In genomic region chr11:106752103-106752502, GRCm38 (mm10) we compare ENCODE assay signal across 11 mouse cellular contexts. TPM values are rescaled to one million over a fixed set of nuclear protein-coding genes. Genes with fewer than 3 reads are reported as not detected.
DNase-seq lines count a peak whose midpoint lies in the region; ATAC-seq and TF ChIP-seq lines count a peak whose summit lies in the region.
"Had no signal": no experiment of that assay in that cellular context is flagged by ENCODE, and none has a peak within 500 bp of the region (broad histone marks: within the 10 kb centered on the region; RNA-seq: fewer than 3 reads in every experiment).

No protein-coding gene starts in this region.

- peak overlapping the region; percentile 14 for H3K4me2 ChIP-seq in heart, embryonic 16.5 days (ENCODE audit: low read depth, low read length)
- no peak overlapping the region for H3K4me2 ChIP-seq in hindbrain, postnatal 0 days (ENCODE audit: low read depth, low read length)
- H3K4me2 ChIP-seq: embryonic facial prominence, embryonic 15.5 days; lung, embryonic 15.5 days had no signal

- WGBS in heart, embryonic 16.5 days: 63% methylated on average over 7 of the region's 7 CpGs
- WGBS in hindbrain, postnatal 0 days: 90% methylated on average over 7 of the region's 7 CpGs

- ATAC-seq in heart, embryonic 16.5 days (replicated peaks; ENCODE audit: extremely low read depth, insufficient read depth, low FRiP score): no peak
- ATAC-seq in hindbrain, postnatal 0 days: no peak

- H3K27ac ChIP-seq in heart, embryonic 16.5 days (ENCODE audit: low read length): no peak overlapping the region
- no peak overlapping the region for H3K27ac ChIP-seq in hindbrain, postnatal 0 days
- H3K27ac ChIP-seq: embryonic facial prominence, embryonic 15.5 days; lung, embryonic 15.5 days had no signal

- no peaks in the 10 kb centered on the region for H3K36me3 ChIP-seq in heart, embryonic 16.5 days (ENCODE audit: control insufficient read depth, insufficient read depth)
- no peaks in the 10 kb centered on the region for H3K36me3 ChIP-seq in hindbrain, postnatal 0 days (ENCODE audit: insufficient read depth, low read length)
- H3K36me3 ChIP-seq: embryonic facial prominence, embryonic 15.5 days; G1E; lung, embryonic 15.5 days had no signal

- no peaks in the 10 kb centered on the region for H3K4me1 ChIP-seq in heart, embryonic 16.5 days (ENCODE audit: control insufficient read depth, insufficient read depth, low read length)
- H3K4me1 ChIP-seq in hindbrain, postnatal 0 days (ENCODE audit: insufficient read depth, low read length): no peaks in the 10 kb centered on the region
- H3K4me1 ChIP-seq: embryonic facial prominence, embryonic 15.5 days; lung, embryonic 15.5 days had no signal

- no peaks in the 10 kb centered on the region for H3K27me3 ChIP-seq in heart, embryonic 16.5 days (ENCODE audit: control insufficient read depth, insufficient read depth, low read length)
- no peaks in the 10 kb centered on the region for H3K27me3 ChIP-seq in hindbrain, postnatal 0 days (ENCODE audit: insufficient read depth, low read length)
- H3K27me3 ChIP-seq: embryonic facial prominence, embryonic 15.5 days; lung, embryonic 15.5 days had no signal

- DNase-seq in heart, postnatal 10 days: no peak
- peak; percentile 21 for DNase-seq in MN1 (ENCODE audit: low spot score)
- peak; percentile 60 to 66 for DNase-seq in lung, postnatal 4 days
- peak; percentile 62 to 77 for DNase-seq in spleen, postnatal 4 days (ENCODE audit: low spot score in 2 of 2)
- DNase-seq in hindbrain, postnatal 0 days (ENCODE audit: low spot score): no peak
- no peak for DNase-seq in urinary bladder, adult 2 months (ENCODE audit: low spot score)
- no peak for DNase-seq in cerebellum, adult 9-10 months

- no peak overlapping the region for H3K4me3 ChIP-seq in heart, embryonic 16.5 days (ENCODE audit: low read length)
- H3K4me3 ChIP-seq in hindbrain, postnatal 0 days (ENCODE audit: low read length): no peak overlapping the region
- H3K4me3 ChIP-seq: embryonic facial prominence, embryonic 15.5 days; lung, embryonic 15.5 days had no signal

- peaks cover 3% of the 10 kb centered on the region; the same call in 1 of the 2 replicates for H3K9me3 ChIP-seq in heart, embryonic 16.5 days (replicated peaks; ENCODE audit: control insufficient read depth, low read length)
- 0 out of 2 replicates have a peak, but pooled peaks cover 3% of the 10 kb centered on the region for H3K9me3 ChIP-seq in hindbrain, postnatal 0 days (ENCODE audit: low read length)
- H3K9me3 ChIP-seq: embryonic facial prominence, embryonic 15.5 days; G1E; lung, embryonic 15.5 days had no signal

- no peak overlapping the region for H3K9ac ChIP-seq in heart, embryonic 16.5 days (ENCODE audit: low read length)
- no peak overlapping the region for H3K9ac ChIP-seq in hindbrain, postnatal 0 days (replicated peaks; ENCODE audit: low read length)
- H3K9ac ChIP-seq: embryonic facial prominence, embryonic 15.5 days; lung, embryonic 15.5 days had no signal

- no peak for TF ChIP-seq CTCF in hindbrain, postnatal 0 days (IDR thresholded peaks at IDR 0.05; ENCODE audit: low read depth)

- intact Hi-C loops in heart, postnatal 10 days (cut with DNase I): loop anchor here (10.0 kb wide), 1 partner anchor 337 kb away; no protein-coding TSS in a partner anchor

RNA-seq across cellular contexts. Expression of gene Milr1, which starts 1.1 kb away (rescaled TPM):
- 1.8 and 2.2 TPM in 2 replicates for polyA plus RNA-seq in heart, embryonic 16.5 days (2015; fragmentation: Nextera tagmentation; extraction: Ambion mirVana)
- total RNA-seq in heart, postnatal 10 days (2021): 1 to 10 TPM in 1 of 2 experiments, under 1 TPM in 1; 0.94 to 1.1 TPM
- 0.40 TPM in 1 of 2 replicates, not detected in the other for total RNA-seq in hindbrain, postnatal 0 days (2014; rRNA removed)
- 0.56 and 0.72 TPM in 2 replicates for polyA plus RNA-seq in hindbrain, postnatal 0 days (2015; fragmentation: Nextera tagmentation; extraction: Ambion mirVana)
- 3.2 and 3.4 TPM in 2 replicates for polyA plus RNA-seq in urinary bladder, adult 2 months (2012; rRNA removed)

RNA-seq across cellular contexts. Expression of gene Pecam1, which starts 1.7 kb away (rescaled TPM):
- 80.4 and 87.7 TPM in 2 replicates for polyA plus RNA-seq in heart, embryonic 16.5 days (2015; fragmentation: Nextera tagmentation; extraction: Ambion mirVana)
- total RNA-seq in heart, postnatal 10 days (2021): 100 to 1,000 TPM; 214 to 220 TPM
- 19.2 and 20.1 TPM in 2 replicates for total RNA-seq in hindbrain, postnatal 0 days (2014; rRNA removed)
- 10.9 and 11.2 TPM in 2 replicates for polyA plus RNA-seq in hindbrain, postnatal 0 days (2015; fragmentation: Nextera tagmentation; extraction: Ambion mirVana)
- polyA plus RNA-seq in urinary bladder, adult 2 months (2012; rRNA removed): 47.7 and 66.2 TPM in 2 replicates
- polyA plus RNA-seq: G1E had no signal

RNA-seq across cellular contexts. Expression of gene Polg2, which starts 27.2 kb away (rescaled TPM):
- 6.4 and 7.8 TPM in 2 replicates for polyA plus RNA-seq in heart, embryonic 16.5 days (2015; fragmentation: Nextera tagmentation; extraction: Ambion mirVana)
- 1 to 10 TPM; 3.7 to 4.3 TPM for total RNA-seq in heart, postnatal 10 days (2021)
- 8.3 and 12.9 TPM in 2 replicates for total RNA-seq in hindbrain, postnatal 0 days (2014; rRNA removed)
- polyA plus RNA-seq in hindbrain, postnatal 0 days (2015; fragmentation: Nextera tagmentation; extraction: Ambion mirVana): 9.5 and 11.4 TPM in 2 replicates
- 8.6 and 9.4 TPM in 2 replicates for polyA plus RNA-seq in urinary bladder, adult 2 months (2012; rRNA removed)

RNA-seq across cellular contexts. Expression of gene Ddx5, which starts 36.9 kb away (rescaled TPM):
- 213 and 237 TPM in 2 replicates for polyA plus RNA-seq in heart, embryonic 16.5 days (2015; fragmentation: Nextera tagmentation; extraction: Ambion mirVana)
- 100 to 1,000 TPM; 513 to 524 TPM for total RNA-seq in heart, postnatal 10 days (2021)
- 288 and 416 TPM in 2 replicates for total RNA-seq in hindbrain, postnatal 0 days (2014; rRNA removed)
- 272 and 274 TPM in 2 replicates for polyA plus RNA-seq in hindbrain, postnatal 0 days (2015; fragmentation: Nextera tagmentation; extraction: Ambion mirVana)
- polyA plus RNA-seq in urinary bladder, adult 2 months (2012; rRNA removed): 624 and 672 TPM in 2 replicates

RNA-seq across cellular contexts. Expression of gene Cep95, which starts 36.9 kb away (rescaled TPM):
- 14.2 and 15.1 TPM in 2 replicates for polyA plus RNA-seq in heart, embryonic 16.5 days (2015; fragmentation: Nextera tagmentation; extraction: Ambion mirVana)
- total RNA-seq in heart, postnatal 10 days (2021): 10 to 100 TPM in 1 of 2 experiments, 1 to 10 TPM in 1; 7.7 to 10.5 TPM
- total RNA-seq in hindbrain, postnatal 0 days (2014; rRNA removed): 2.6 and 9.0 TPM in 2 replicates
- polyA plus RNA-seq in hindbrain, postnatal 0 days (2015; fragmentation: Nextera tagmentation; extraction: Ambion mirVana): 7.2 and 8.7 TPM in 2 replicates
- 14.0 and 15.4 TPM in 2 replicates for polyA plus RNA-seq in urinary bladder, adult 2 months (2012; rRNA removed)

Comparison
In these comparisons a context has a peak if more than half of its experiments do, and no peak if none do; other contexts are left out.
1. DNase-seq: peak in MN1 (single experiment), lung, postnatal 4 days (2 of 2) and spleen, postnatal 4 days (2 of 2); none in heart, postnatal 10 days (0 of 2), hindbrain, postnatal 0 days (single experiment), urinary bladder, adult 2 months (single experiment) and cerebellum, adult 9-10 months (single experiment).